Mouse (Mus musculus) thymus, adult 2 months (tissue): ENCODE results near the gene Gm45021. TPM values are rescaled to one million over a fixed set of nuclear protein-coding genes. Genes with fewer than 3 reads are reported as not detected.

Experiments
- DNase-seq: peaks from one replicate; pipeline ENCODE4 v3.0.0; 2021
- H3K27ac ChIP-seq: fragments of 200-500 bp; 2 replicates; pipeline ENCODE4 v1.5.1; 2012; ENCODE audit warnings: low read length, control low read depth; ENCODE audit not compliant: control insufficient read depth, insufficient read depth
- H3K27me3 ChIP-seq: fragments of 200-500 bp; 2 replicates; pipeline ENCODE4 v1.6.1; 2012; ENCODE audit warnings: mild to moderate bottlenecking, low read length, moderate library complexity, mixed read lengths; ENCODE audit not compliant: control insufficient read depth, insufficient read depth
- H3K36me3 ChIP-seq: fragments of 200-500 bp; 2 replicates; pipeline ENCODE4 v1.6.1; 2012; ENCODE audit warnings: mild to moderate bottlenecking, low read length, moderate library complexity; ENCODE audit not compliant: control insufficient read depth, insufficient read depth
- H3K4me1 ChIP-seq: fragments of 200-500 bp; replicated peaks from 2 replicates; pipeline ENCODE4 v1.6.1; 2012; ENCODE audit warnings: low read length; ENCODE audit not compliant: control insufficient read depth, insufficient read depth
- H3K4me3 ChIP-seq: fragments of 200-500 bp; 2 replicates; pipeline ENCODE4 v1.5.1; 2012; ENCODE audit warnings: mild to moderate bottlenecking, low read length, control low read depth, moderate library complexity; ENCODE audit not compliant: control insufficient read depth, insufficient read depth
- CTCF ChIP-seq: fragments of 200-500 bp; IDR thresholded peaks from 2 replicates; pipeline ENCODE4 v1.5.1; 2012; ENCODE audit warnings: mild to moderate bottlenecking, control low read depth, low read length, moderate library complexity, borderline replicate concordance; ENCODE audit not compliant: control insufficient read depth, poor library complexity, insufficient read depth; ENCODE audit errors: extremely low read depth
- POLR2A ChIP-seq: fragments of 200-500 bp; IDR thresholded peaks from 2 replicates; pipeline ENCODE4 v1.6.1; 2012; ENCODE audit warnings: mild to moderate bottlenecking, low read length, control low read depth, moderate library complexity; ENCODE audit not compliant: control insufficient read depth, poor library complexity, insufficient read depth; ENCODE audit errors: extremely low read depth
- WGBS: fragments of 180-500 bp; shearing (Covaris S2); methylation state at CpG from one replicate; pipeline ENCODE4 v1.1.7; 2018; 5-methylcytosine and 5-hydroxymethylcytosine counted together
- polyA plus RNA-seq: library from polyadenylated mRNA; depleted of rRNA; stranded (reverse); fragments of >200 nt; gene quantifications from 2 replicates; pipeline ENCODE4 v1.2.3, GENCODE M21; 2012

The Gm45021 gene
- polyA plus RNA-seq, 1 experiment: not detected

DNA sequence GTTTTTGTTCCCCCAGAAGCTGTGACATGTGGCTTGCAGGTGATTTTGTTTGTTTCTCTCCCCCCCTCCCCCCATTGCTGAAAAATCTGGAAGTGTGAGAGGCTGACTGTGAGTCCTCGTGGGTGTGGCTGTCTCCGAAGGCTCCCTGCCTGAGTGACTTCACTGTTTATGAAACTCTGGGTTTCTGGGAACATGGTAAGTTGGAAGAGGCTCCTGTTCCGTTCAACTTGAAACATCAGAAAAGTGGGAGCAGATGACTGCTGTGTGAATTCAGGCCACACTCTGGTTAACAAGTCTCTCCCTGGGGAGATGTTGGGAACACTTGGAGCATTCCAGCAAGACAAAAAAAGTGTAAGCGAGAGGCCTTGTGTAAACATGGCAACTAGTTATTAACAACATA lies 42.6 kb upstream of the Gm45021 start:
- Histone ChIP-seq H3K4me1 (no peaks in the 10 kb centered on the region), H3K27me3 (no peaks in the 10 kb centered on the region), H3K27ac (no peak overlapping the region), H3K36me3 (no peaks in the 10 kb centered on the region), H3K4me3 (no peak overlapping the region)
- TF ChIP-seq POLR2A (no peak), CTCF (no peak)
- no peak for DNase-seq
- WGBS: 89% methylated on average over 4 of the region's 4 CpGs

DNA sequence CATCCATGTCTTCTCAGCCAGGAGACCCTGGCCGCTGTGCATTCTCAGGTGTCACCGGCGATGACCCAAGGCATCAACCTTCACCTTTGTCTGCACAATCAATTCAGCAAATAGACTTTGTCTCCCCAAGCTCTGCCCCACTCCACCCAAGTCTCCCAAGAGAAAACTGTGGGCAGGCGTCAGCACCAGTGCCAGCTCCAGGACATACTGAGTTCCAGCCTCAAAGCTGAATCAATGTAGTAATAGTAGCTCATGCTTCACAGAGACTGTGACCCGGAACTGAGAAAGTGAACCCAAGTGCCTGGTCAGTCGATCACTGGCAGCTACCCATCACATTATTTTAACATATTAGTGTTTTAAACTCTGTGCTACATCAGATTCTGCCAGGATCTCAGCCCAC lies 41.1 kb upstream of the Gm45021 start:
- no peak overlapping the region for H3K4me3 ChIP-seq
- 95% methylated on average over 6 of the region's 6 CpGs for WGBS
- no peaks in the 10 kb centered on the region for H3K4me1 ChIP-seq
- TF ChIP-seq POLR2A (no peak), CTCF (no peak)
- no peaks in the 10 kb centered on the region for H3K27me3 ChIP-seq
- DNase-seq: no peak
- no peaks in the 10 kb centered on the region for H3K36me3 ChIP-seq
- no peak overlapping the region for H3K27ac ChIP-seq

DNA sequence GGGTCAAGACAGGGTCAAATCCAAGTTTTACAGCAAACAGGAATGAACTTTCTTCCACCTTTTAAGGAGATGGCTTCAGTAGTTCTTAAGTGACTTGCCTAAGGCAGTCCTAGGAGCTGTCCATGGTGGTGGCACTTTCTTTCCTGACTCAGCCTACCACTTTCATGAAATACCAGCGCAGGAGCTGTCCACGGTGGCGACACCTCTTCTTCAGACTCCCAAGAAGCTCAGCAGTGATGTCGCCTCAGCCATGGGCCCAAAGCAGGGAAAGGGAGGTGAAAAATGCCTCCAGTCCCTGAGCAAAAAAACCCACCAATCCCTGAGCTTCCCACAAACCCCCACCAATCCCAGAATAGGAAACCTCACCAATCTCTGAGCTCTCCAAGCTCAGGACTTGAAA lies 36.5 kb upstream of the Gm45021 start:
- Histone ChIP-seq H3K36me3 (no peaks in the 10 kb centered on the region), H3K4me1 (peaks cover 11% of the 10 kb centered on the region), H3K27ac (no peak overlapping the region), H3K4me3 (no peak overlapping the region), H3K27me3 (no peaks in the 10 kb centered on the region)
- DNase-seq: peak; percentile 63
- TF ChIP-seq POLR2A (no peak), CTCF (no peak)
- 78% methylated on average over 4 of the region's 4 CpGs for WGBS

DNA sequence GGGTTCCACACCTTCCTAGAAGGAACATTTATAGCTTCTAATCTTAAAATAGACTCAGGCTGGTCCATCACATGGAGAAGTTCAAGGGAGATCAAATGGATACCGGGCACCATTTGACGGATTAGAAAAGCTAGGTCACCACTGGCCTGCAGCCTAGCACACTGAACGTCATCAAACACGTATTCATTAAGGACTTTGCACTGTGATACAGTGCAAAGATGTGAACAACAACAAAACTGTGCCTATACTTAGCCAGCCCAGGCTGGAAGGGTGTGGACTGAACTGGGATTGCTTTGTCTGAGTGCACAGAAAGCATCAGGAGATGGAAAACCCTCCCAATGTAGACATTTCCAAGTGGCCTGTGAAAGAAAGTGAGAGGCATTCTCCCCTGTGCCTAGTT lies 35.6 kb upstream of the Gm45021 start:
- Histone ChIP-seq H3K27ac (peak overlapping the region; percentile 79; the same call in 1 of the 2 replicates), H3K27me3 (no peaks in the 10 kb centered on the region), H3K36me3 (no peaks in the 10 kb centered on the region), H3K4me3 (no peak overlapping the region), H3K4me1 (peaks cover 11% of the 10 kb centered on the region)
- WGBS: 98% methylated on average over 4 of the region's 4 CpGs
- TF ChIP-seq CTCF (no peak), POLR2A (no peak)
- no peak for DNase-seq

DNA sequence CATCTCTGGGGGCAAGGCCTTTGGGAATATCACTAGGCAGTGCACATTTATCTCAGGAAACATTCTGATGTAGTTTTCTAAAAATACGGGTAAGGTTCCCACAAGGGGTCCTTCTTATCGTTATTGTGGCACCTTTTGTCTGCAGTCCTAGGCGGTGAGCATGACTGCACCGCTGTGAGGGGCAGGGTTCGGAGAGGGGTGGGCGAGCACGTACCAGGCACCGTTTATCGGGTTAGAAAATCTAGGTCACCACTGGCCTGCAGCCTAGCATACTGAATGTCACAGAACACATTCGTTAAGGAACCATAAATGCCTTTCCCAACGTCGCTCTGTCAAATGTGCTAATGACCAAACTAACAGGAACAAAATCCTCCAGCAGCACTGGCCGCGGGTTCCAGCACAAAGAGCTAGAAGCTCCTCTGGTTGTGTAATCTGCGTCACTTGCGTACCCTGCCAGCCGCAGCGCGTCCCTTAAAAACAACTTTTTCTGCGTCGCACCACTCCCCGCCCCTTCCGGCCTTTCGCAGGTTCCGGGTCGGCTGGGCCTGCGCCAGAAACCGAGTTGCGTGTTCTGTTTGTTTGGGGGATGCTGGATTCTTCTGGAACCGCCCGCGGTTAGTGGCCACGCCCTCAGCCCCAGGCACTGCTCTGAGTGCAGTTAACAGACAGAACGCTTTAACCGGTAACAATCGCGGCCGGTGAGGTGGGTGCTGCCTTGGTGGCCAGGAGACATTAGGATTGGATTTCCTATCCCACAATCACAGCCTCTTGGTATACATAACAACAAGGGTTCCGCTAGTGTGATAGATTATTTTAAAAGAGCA lies 34.9 kb upstream of the Gm45021 start, which contains the start of gene Lrrc61:
Gene Lrrc61 (plus strand): TSS at position 517 of the 824 bp plus-strand sequence.
- H3K27me3 ChIP-seq: no peaks in the 10 kb centered on the region
- H3K4me1 ChIP-seq: peaks cover 11% of the 10 kb centered on the region
- H3K4me3 ChIP-seq: peak within 1 kb of the TSS; percentile 52
- peak within 1 kb of the TSS; percentile 79 for H3K27ac ChIP-seq
- peak; percentile 85 for DNase-seq
- peak; percentile 80 for TF ChIP-seq POLR2A
- TF ChIP-seq CTCF: 0 out of 2 replicates have a peak, but pooled peaks have one; percentile 36
- H3K36me3 ChIP-seq: no peaks in the 10 kb centered on the region
- 1% methylated on average over 39 of the region's 39 CpGs for WGBS

DNA sequence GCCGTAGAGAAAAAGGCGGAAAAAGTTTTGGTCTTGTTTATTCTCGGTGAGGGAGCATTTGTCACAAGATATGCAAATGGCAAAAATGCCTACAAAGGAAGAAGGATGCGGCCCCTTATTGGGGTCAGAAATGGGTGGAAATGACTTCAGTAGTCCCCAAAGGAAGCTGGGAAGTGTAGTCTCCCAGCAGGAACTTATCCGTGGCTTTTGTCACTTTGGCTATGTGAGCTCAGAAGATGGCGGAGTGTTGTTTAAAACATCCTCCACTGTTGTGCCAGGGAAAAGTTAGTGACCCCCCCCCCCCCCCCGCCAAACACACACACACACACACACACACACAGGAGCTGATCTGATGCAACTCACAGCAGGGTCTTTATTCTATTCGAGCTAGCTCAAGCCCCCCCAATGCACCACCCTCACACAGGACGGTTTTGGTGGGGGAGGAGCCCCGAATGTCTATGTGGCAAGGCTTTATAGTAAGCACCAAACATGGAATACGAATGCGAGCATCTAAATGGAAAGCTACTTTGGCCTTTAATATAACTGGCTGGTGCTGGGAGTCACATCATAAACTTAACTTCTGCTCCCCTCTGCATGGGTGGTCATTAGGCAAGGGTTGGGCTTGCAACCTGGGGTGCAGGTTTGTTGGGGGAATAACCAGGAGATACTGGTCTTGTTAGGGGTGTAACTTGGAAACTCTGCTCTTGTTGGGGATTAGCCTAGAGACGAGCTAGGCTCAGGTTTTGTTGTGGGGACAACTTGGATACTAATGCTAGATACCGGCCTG lies 34.1 kb upstream of the Gm45021 start:
- peak overlapping the region; percentile 79 for H3K27ac ChIP-seq
- no peaks in the 10 kb centered on the region for H3K36me3 ChIP-seq
- H3K4me1 ChIP-seq: peaks cover 11% of the 10 kb centered on the region
- no peak for DNase-seq
- WGBS: 34% methylated on average over 14 of the region's 14 CpGs
- no peaks in the 10 kb centered on the region for H3K27me3 ChIP-seq
- peak overlapping the region; percentile 52 for H3K4me3 ChIP-seq
- no peak for TF ChIP-seq CTCF
- no peak for TF ChIP-seq POLR2A

DNA sequence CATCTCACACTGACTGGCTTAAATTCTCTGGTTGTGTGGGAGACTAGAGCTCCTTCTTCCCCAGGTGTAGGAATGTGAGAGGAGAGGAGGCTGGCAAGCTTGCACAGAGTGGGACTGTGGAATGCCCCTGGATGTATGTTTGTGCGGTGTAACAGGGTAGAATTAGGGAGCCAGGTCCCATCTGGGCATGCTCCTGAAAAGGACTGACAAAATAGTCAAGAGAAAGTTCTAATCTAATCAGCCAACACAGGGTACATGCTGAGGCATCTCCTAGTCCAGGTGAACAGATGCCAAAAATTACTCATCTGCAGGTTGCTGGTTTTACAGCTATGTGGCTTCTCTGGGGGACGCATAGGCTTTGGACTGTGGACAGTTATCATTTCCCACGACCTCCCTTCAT lies 33.5 kb upstream of the Gm45021 start:
- Histone ChIP-seq H3K27me3 (no peaks in the 10 kb centered on the region), H3K36me3 (no peaks in the 10 kb centered on the region), H3K4me1 (peaks cover 11% of the 10 kb centered on the region), H3K4me3 (no peak overlapping the region), H3K27ac (no peak overlapping the region)
- whole genome bisulfite sequencing: 94% methylated on average over 3 of the region's 3 CpGs
- DNase-seq: no peak
- TF ChIP-seq CTCF (no peak), POLR2A (no peak)
